ENCODE assay signal across 13 mouse cellular contexts in the genomic region with DNA sequence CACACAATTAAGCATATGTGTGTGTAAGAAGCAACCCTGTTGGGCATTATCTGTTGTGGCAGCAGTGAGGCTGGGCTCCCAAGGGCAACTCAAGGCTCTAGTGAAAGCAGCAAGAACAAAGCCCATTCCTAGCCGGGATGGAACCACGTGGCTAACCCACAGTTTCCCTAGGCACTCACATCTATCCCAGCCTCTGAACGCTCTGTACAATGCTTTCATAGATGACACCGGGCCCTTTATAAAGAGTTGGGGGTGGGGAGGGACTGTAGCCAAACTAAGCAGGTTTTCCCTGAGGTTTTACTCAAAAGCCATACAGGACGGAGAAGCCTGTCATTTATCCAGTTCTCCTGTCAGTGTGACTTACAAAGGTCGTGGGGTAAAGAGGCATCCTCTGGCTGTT.
A peak's percentile ranks its signal among the peaks of the same experiment; 100 is the strongest.
DNase-seq lines count a peak whose midpoint lies in the region; ATAC-seq and TF ChIP-seq lines count a peak whose summit lies in the region.
"Had no signal": no experiment of that assay in that cellular context is flagged by ENCODE, and none has a peak within 500 bp of the region (broad histone marks: within the 10 kb centered on the region; RNA-seq: fewer than 3 reads in every experiment).

No protein-coding gene starts in this region.

- H3K27me3 ChIP-seq in forebrain, embryonic 11.5 days (ENCODE audit: control insufficient read depth, insufficient read depth, low read length), result no peaks in the 10 kb centered on the region
- no peaks in the 10 kb centered on the region for H3K27me3 ChIP-seq in hindbrain, embryonic 12.5 days
- no peaks in the 10 kb centered on the region for H3K27me3 ChIP-seq in midbrain, embryonic 14.5 days (ENCODE audit: control insufficient read depth, insufficient read depth, low read length)
- no peaks in the 10 kb centered on the region for H3K27me3 ChIP-seq in cerebellum, adult 2 months (ENCODE audit: control insufficient read depth, insufficient read depth, low read length)

- no peak overlapping the region for H3K4me3 ChIP-seq in forebrain, embryonic 11.5 days (ENCODE audit: low read depth, low read length)
- H3K4me3 ChIP-seq in hindbrain, embryonic 12.5 days, result no peak overlapping the region
- H3K4me3 ChIP-seq in midbrain, embryonic 14.5 days (replicated peaks; ENCODE audit: low read depth, low read length), result no peak overlapping the region
- no peak overlapping the region for H3K4me3 ChIP-seq in cerebellum, adult 2 months (replicated peaks; ENCODE audit: insufficient read depth, low read depth, low read length)

- 0 out of 2 replicates have a peak overlapping the region, but pooled peaks have one; percentile 18 for H3K27ac ChIP-seq in forebrain, embryonic 11.5 days (ENCODE audit: low read depth, low read length)
- peak overlapping the region; percentile 72 for H3K27ac ChIP-seq in hindbrain, embryonic 12.5 days
- peak overlapping the region; percentile 72 for H3K27ac ChIP-seq in midbrain, embryonic 14.5 days (replicated peaks; ENCODE audit: low read depth, low read length)
- no peak overlapping the region for H3K27ac ChIP-seq in cerebellum, adult 2 months (ENCODE audit: insufficient read depth, low read length)

- peak; percentile 50 for ATAC-seq in forebrain, embryonic 11.5 days (replicated peaks; ENCODE audit: low FRiP score)
- peak; percentile 86 for ATAC-seq in hindbrain, embryonic 12.5 days (ENCODE audit: low FRiP score)
- peak; percentile 59 for ATAC-seq in midbrain, embryonic 14.5 days (ENCODE audit: low FRiP score, low TSS enrichment)

- TF ChIP-seq CTCF in brain, embryonic 14.5 days (IDR thresholded peaks at IDR 0.05; ENCODE audit: borderline replicate concordance, extremely low read depth, insufficient read depth, insufficient read length), result no peak
- TF ChIP-seq CTCF in cerebellum, adult 2 months (IDR thresholded peaks at IDR 0.05; ENCODE audit: borderline replicate concordance, insufficient read depth, low read depth, low read length), result no peak

- no peak overlapping the region for H3K4me2 ChIP-seq in forebrain, embryonic 11.5 days (ENCODE audit: low read depth, low read length, severe bottlenecking)
- H3K4me2 ChIP-seq in hindbrain, embryonic 12.5 days (replicated peaks), result no peak overlapping the region
- H3K4me2 ChIP-seq in midbrain, embryonic 14.5 days (ENCODE audit: low read length), result peak overlapping the region; percentile 6; the same call in 1 of the 2 replicates

- peak; percentile 75 for DNase-seq in brain, embryonic 14.5 days (ENCODE audit: low read depth)
- DNase-seq in forebrain, embryonic 11.5 days (ENCODE audit: low spot score), result no peak
- peak; percentile 65 for DNase-seq in midbrain, embryonic 14.5 days
- no peak for DNase-seq in cerebellum, adult 2 months
- no peak for DNase-seq in heart, adult 11 months
- DNase-seq in urinary bladder, adult 18-20 months (ENCODE audit: low spot score in 2 of 2), result no peak
- DNase-seq in layer of hippocampus, adult 8-10 months (ENCODE audit: low spot score in 2 of 2), result no peak
- DNase-seq: cerebellum, adult 18-20 months; kidney, adult 18-20 months; kidney, postnatal 4 days; lung, postnatal 36 days; thymus, adult 2 months had no signal

- no peaks in the 10 kb centered on the region for H3K9me3 ChIP-seq in forebrain, embryonic 11.5 days (ENCODE audit: control insufficient read depth, low read length)
- no peaks in the 10 kb centered on the region for H3K9me3 ChIP-seq in hindbrain, embryonic 12.5 days (replicated peaks)
- H3K9me3 ChIP-seq in midbrain, embryonic 14.5 days (ENCODE audit: control insufficient read depth, low read length), result no peaks in the 10 kb centered on the region

- TF ChIP-seq POLR2A in brain, embryonic 14.5 days (IDR thresholded peaks at IDR 0.05; ENCODE audit: borderline replicate concordance, extremely low read depth, insufficient read depth, insufficient read length, poor library complexity, severe bottlenecking), result no peak
- no peak for TF ChIP-seq POLR2A in cerebellum, adult 2 months (IDR thresholded peaks at IDR 0.05; ENCODE audit: borderline replicate concordance, insufficient read depth, low read length)

- peaks cover 3% of the 10 kb centered on the region for H3K4me1 ChIP-seq in forebrain, embryonic 11.5 days (replicated peaks; ENCODE audit: control insufficient read depth, insufficient read depth, low read length)
- peaks cover 57% of the 10 kb centered on the region for H3K4me1 ChIP-seq in hindbrain, embryonic 12.5 days
- peaks cover 47% of the 10 kb centered on the region for H3K4me1 ChIP-seq in midbrain, embryonic 14.5 days (ENCODE audit: control insufficient read depth, insufficient read depth, low read length)
- H3K4me1 ChIP-seq in cerebellum, adult 2 months (ENCODE audit: control insufficient read depth, insufficient read depth, low read length), result peaks cover 37% of the 10 kb centered on the region

- no peaks in the 10 kb centered on the region for H3K36me3 ChIP-seq in forebrain, embryonic 11.5 days (ENCODE audit: control insufficient read depth, insufficient read depth, low read length)
- H3K36me3 ChIP-seq in hindbrain, embryonic 12.5 days, result no peaks in the 10 kb centered on the region
- H3K36me3 ChIP-seq in midbrain, embryonic 14.5 days (ENCODE audit: control insufficient read depth, insufficient read depth, low read length), result no peaks in the 10 kb centered on the region

- H3K9ac ChIP-seq in forebrain, embryonic 11.5 days (ENCODE audit: low read length), result no peak overlapping the region
- no peak overlapping the region for H3K9ac ChIP-seq in hindbrain, embryonic 12.5 days
- H3K9ac ChIP-seq in midbrain, embryonic 14.5 days (replicated peaks; ENCODE audit: low read length), result no peak overlapping the region

- WGBS in forebrain, embryonic 11.5 days, result 69% methylated on average over 6 of the region's 6 CpGs
- 8% methylated on average over 6 of the region's 6 CpGs for WGBS in hindbrain, embryonic 12.5 days
- WGBS in midbrain, embryonic 14.5 days, result 9% methylated on average over 6 of the region's 6 CpGs
- WGBS in cerebellum, adult 2 months, result 36% methylated on average over 6 of the region's 6 CpGs

Comparison
In these comparisons a context has a peak if more than half of its experiments do, and no peak if none do; other contexts are left out.
1. DNase-seq: peak in brain, embryonic 14.5 days (single experiment) and midbrain, embryonic 14.5 days (single experiment); none in forebrain, embryonic 11.5 days (single experiment), cerebellum, adult 2 months (0 of 2), heart, adult 11 months (single experiment), urinary bladder, adult 18-20 months (0 of 2) and layer of hippocampus, adult 8-10 months (0 of 2).
2. Peak in every context shown above with its lines, with median percentiles within 50 percentile points of each other: ATAC-seq.